Mouse (Mus musculus) forebrain, embryonic 15.5 days (tissue): ENCODE measurements at regions not wholly inside any gene's neighbourhood (a gene's known extent, or its start where the extent isn't known, plus 50 kb on each side); places are given as distances from the start of the nearest gene placed in this dataset.

Experiments used
- ATAC-seq: fragments of 200-750 bp; cut with Nextera tagmentation; replicated peaks from 2 replicates; pipeline ENCODE4 v1.8.0; 2017; ENCODE audit warnings: mild to moderate bottlenecking, moderate TSS enrichment, moderate library complexity
- H3K27ac ChIP-seq: fragments of 300-500 bp; sonication (generic); replicated peaks from 2 replicates; pipeline ENCODE4 v1.5.1; 2015; ENCODE audit warnings: mild to moderate bottlenecking, inconsistent platforms
- H3K27me3 ChIP-seq: fragments of 300-500 bp; sonication (generic); 2 replicates; pipeline ENCODE4 v1.6.1; 2015; ENCODE audit warnings: inconsistent platforms
- H3K36me3 ChIP-seq: fragments of 300-500 bp; sonication (generic); 2 replicates; pipeline ENCODE4 v1.6.1; 2015; ENCODE audit warnings: mild to moderate bottlenecking, inconsistent platforms
- H3K4me1 ChIP-seq: fragments of 300-500 bp; sonication (generic); 2 replicates; pipeline ENCODE4 v1.6.1; 2015; ENCODE audit warnings: inconsistent platforms
- H3K4me2 ChIP-seq: fragments of 300-500 bp; sonication (generic); replicated peaks from 2 replicates; pipeline ENCODE4 v1.6.1; 2015; ENCODE audit warnings: mild to moderate bottlenecking, inconsistent platforms
- H3K4me3 ChIP-seq: fragments of 300-500 bp; sonication (generic); 2 replicates; pipeline ENCODE4 v1.5.1; 2015; ENCODE audit warnings: mild to moderate bottlenecking, inconsistent platforms
- H3K9ac ChIP-seq: fragments of 300-500 bp; sonication (generic); replicated peaks from 2 replicates; pipeline ENCODE4 v1.6.1; 2015; ENCODE audit warnings: mild to moderate bottlenecking, inconsistent platforms
- H3K9me3 ChIP-seq: fragments of 300-500 bp; sonication (generic); 2 replicates; pipeline ENCODE4 v1.6.1; 2016; ENCODE audit warnings: inconsistent platforms
- WGBS: fragments of 180-500 bp; shearing (Covaris S2); methylation state at CpG from one replicate; pipeline ENCODE4 v1.1.7; 2015; ENCODE audit warnings: mixed read lengths; 5-methylcytosine and 5-hydroxymethylcytosine counted together

DNA sequence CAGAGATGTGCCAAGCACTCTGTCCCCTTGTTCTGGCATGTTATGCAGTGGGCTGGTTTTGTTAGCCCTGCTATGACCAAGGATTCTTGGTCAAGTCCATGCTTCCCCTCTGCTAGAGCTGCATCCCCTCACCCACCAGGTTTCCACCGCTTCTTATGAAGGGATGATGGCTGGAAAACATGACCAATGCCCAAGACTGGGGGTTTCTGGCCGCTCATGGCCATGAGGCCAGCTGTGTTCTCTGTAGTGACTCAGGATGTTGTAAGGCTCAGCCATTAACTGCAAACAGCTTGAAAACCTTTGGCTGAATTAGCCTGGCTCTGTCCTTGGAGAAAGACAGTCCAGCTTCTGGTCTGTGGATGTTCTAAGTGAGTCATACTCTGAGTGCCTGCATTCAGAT, 236.5 kb downstream of the Gm7361 start:
- Histone ChIP-seq H3K4me3 (no peak overlapping the region), H3K4me2 (no peak overlapping the region), H3K27me3 (no peaks in the 10 kb centered on the region), H3K4me1 (no peaks in the 10 kb centered on the region), H3K27ac (no peak overlapping the region), H3K9ac (no peak overlapping the region), H3K9me3 (no peaks in the 10 kb centered on the region), H3K36me3 (no peaks in the 10 kb centered on the region)
- ATAC-seq: no peak
- WGBS: 96% methylated on average over 2 of the region's 2 CpGs

DNA sequence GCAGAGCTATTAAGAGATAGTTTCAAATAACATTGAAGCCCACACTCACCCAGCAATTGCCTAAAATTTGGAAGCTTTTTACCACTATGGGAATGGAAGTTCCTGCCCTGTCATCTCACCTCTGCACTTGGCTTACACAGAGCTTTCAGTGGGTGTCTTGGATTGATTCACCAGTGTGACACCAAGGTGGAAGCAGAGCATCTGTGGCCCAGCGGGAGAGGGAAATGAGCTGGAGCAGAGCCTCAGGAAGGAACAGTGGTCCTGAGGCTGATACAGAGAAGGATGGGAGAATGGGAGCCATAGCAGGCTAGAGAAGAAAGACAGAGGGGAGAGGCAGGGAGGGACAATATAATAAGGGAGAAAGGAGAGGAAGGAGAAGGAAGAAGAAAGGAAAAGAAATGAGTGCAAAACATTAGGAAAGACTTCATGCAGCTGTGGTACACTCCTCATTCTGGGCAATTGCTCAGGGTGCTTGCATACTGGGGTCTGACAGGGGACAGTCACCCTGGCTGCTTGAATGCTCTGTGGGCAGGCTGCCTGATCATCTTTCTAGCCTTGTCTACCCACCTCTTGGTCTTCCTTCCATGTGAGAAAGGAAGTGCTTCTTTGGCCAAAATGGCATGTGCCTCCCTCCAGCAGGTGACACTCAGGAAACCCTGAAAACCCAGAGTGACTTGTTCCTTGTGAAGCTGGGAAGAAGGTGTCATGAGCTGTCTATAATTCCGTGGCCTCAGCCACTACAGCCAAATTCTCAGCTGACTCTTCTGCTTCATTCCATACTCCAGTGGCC, 240.3 kb downstream of the Gm7361 start:
- WGBS: 73% methylated on average over 2 of the region's 2 CpGs
- H3K4me3 ChIP-seq: no peak overlapping the region
- no peak overlapping the region for H3K27ac ChIP-seq
- H3K27me3 ChIP-seq: no peaks in the 10 kb centered on the region
- ATAC-seq: no peak
- no peak overlapping the region for H3K4me2 ChIP-seq
- no peaks in the 10 kb centered on the region for H3K9me3 ChIP-seq
- H3K4me1 ChIP-seq: no peaks in the 10 kb centered on the region
- H3K36me3 ChIP-seq: no peaks in the 10 kb centered on the region
- no peak overlapping the region for H3K9ac ChIP-seq

GRCm38 (mm10) chr5:26509525-26510168, 252.2 kb downstream of the Gm7361 start:
- Histone ChIP-seq H3K27ac (no peak overlapping the region), H3K4me1 (no peaks in the 10 kb centered on the region), H3K36me3 (no peaks in the 10 kb centered on the region), H3K27me3 (no peaks in the 10 kb centered on the region), H3K4me3 (no peak overlapping the region), H3K4me2 (no peak overlapping the region), H3K9me3 (no peaks in the 10 kb centered on the region), H3K9ac (no peak overlapping the region)
- 85% methylated on average over 1 of the region's 1 CpGs for WGBS
- ATAC-seq: no peak

GRCm38 (mm10) chr5:26513039-26513955, 255.8 kb downstream of the Gm7361 start:
- WGBS: 33% methylated on average over 5 of the region's 5 CpGs
- Histone ChIP-seq H3K4me1 (no peaks in the 10 kb centered on the region), H3K36me3 (no peaks in the 10 kb centered on the region), H3K9me3 (no peaks in the 10 kb centered on the region), H3K4me2 (no peak overlapping the region), H3K9ac (no peak overlapping the region), H3K27ac (no peak overlapping the region), H3K27me3 (no peaks in the 10 kb centered on the region), H3K4me3 (no peak overlapping the region)
- ATAC-seq: no peak

DNA sequence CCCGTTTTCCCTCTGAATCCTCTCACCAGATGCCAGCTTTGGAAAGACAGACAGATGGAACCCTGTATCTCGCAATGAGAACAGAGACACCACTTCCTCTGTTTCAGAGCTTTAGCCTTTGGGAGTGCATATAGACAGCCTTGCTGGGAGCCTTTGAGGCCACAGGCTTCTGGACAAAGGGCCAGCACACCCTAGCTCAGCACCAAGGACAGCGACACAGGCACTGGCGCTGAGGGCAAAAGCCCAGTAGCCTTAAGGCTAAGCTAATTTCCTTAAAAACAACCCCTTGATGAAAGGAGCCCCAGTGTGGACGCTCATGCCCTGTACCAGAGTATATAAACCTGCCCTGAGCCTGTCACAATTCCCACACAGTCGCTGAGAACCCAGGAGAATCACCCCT, 278.1 kb downstream of the Gm7361 start:
- no peak overlapping the region for H3K4me2 ChIP-seq
- no peak overlapping the region for H3K9ac ChIP-seq
- H3K27ac ChIP-seq: no peak overlapping the region
- H3K4me3 ChIP-seq: no peak overlapping the region
- WGBS: 33% methylated on average over 6 of the region's 6 CpGs
- ATAC-seq: no peak
- H3K27me3 ChIP-seq: no peaks in the 10 kb centered on the region
- no peaks in the 10 kb centered on the region for H3K36me3 ChIP-seq
- no peaks in the 10 kb centered on the region for H3K9me3 ChIP-seq
- H3K4me1 ChIP-seq: no peaks in the 10 kb centered on the region

GRCm38 (mm10) chr5:26563291-26563690, 253.7 kb upstream of the Dpp6 start:
- ATAC-seq: no peak
- H3K4me3 ChIP-seq: no peak overlapping the region
- H3K9ac ChIP-seq: no peak overlapping the region
- H3K27ac ChIP-seq: no peak overlapping the region
- WGBS: 71% methylated on average over 1 of the region's 1 CpGs
- H3K4me1 ChIP-seq: no peaks in the 10 kb centered on the region
- H3K36me3 ChIP-seq: no peaks in the 10 kb centered on the region
- no peaks in the 10 kb centered on the region for H3K27me3 ChIP-seq
- H3K4me2 ChIP-seq: no peak overlapping the region
- no peaks in the 10 kb centered on the region for H3K9me3 ChIP-seq

DNA sequence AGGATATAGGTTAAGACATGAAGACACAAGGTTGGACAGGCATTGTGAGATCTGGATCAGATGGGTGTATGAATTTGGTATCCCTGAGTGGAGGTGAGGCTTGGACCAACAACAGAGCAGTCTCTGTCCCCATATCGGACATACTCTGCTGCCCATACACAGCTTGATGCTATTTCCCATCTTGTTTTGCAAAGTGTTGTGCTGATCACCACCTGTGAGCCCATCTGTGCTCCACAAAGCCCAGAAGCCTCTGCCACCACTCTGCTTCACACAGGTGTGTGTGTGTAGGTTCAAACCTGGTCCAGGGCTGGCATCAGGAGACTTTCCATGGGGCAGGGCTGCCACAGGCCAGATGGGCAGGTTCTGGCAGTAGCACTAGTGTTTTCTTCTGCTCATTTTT, 252.9 kb upstream of the Dpp6 start:
- Histone ChIP-seq H3K4me3 (no peak overlapping the region), H3K4me2 (no peak overlapping the region), H3K9me3 (no peaks in the 10 kb centered on the region), H3K36me3 (no peaks in the 10 kb centered on the region), H3K9ac (no peak overlapping the region), H3K27me3 (no peaks in the 10 kb centered on the region), H3K4me1 (no peaks in the 10 kb centered on the region), H3K27ac (no peak overlapping the region)
- no peak for ATAC-seq
- 80% methylated on average over 1 of the region's 1 CpGs for WGBS

DNA sequence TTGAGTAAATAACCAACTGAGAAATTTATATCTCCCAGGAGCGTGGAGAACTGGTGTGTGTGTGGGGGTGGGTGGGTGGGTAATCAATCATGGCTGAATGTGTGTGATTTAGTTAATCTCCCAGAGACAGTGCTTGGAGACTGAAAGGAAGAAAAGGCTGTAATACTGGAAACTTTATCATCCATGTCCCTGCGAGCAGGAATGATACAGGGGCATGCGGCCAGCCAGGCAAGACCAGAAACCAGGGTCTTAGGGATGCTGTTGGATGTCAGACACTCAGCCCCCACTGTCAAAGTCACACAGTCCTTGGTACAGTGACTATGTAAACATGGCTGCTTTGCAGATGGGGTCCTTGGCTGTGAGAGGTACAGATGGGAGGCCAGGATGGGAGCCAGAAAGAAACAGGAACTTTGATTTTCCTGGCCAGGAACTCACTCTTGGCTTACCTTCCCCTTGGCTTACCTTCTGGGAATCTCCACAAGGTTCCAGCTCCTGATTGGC, 244.3 kb upstream of the Dpp6 start:
- H3K36me3 ChIP-seq: no peaks in the 10 kb centered on the region
- no peak overlapping the region for H3K4me3 ChIP-seq
- no peaks in the 10 kb centered on the region for H3K9me3 ChIP-seq
- ATAC-seq: no peak
- H3K4me2 ChIP-seq: no peak overlapping the region
- no peak overlapping the region for H3K27ac ChIP-seq
- no peaks in the 10 kb centered on the region for H3K4me1 ChIP-seq
- no peaks in the 10 kb centered on the region for H3K27me3 ChIP-seq
- WGBS: 87% methylated on average over 3 of the region's 3 CpGs
- H3K9ac ChIP-seq: no peak overlapping the region

DNA sequence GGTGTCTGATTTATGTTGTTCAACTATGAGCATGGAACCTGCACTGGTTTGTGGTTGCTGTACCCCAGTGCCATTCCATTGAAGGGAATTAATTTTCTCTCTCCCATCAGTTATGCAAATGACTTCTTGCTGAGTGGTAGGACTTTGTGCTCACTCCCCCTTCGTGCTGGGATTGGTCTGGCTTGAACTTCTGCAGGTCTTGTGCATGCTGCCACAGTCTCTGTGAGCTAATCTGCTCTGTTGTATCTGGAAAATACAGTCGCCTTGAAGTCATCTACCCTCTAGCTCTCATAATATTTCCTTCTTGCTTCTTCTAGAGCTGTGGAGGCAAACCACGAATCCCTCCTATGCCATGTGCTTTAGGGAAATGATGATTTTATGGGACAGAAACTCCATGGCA, 243.6 kb upstream of the Dpp6 start:
- Histone ChIP-seq H3K27me3 (no peaks in the 10 kb centered on the region), H3K9ac (no peak overlapping the region)

DNA sequence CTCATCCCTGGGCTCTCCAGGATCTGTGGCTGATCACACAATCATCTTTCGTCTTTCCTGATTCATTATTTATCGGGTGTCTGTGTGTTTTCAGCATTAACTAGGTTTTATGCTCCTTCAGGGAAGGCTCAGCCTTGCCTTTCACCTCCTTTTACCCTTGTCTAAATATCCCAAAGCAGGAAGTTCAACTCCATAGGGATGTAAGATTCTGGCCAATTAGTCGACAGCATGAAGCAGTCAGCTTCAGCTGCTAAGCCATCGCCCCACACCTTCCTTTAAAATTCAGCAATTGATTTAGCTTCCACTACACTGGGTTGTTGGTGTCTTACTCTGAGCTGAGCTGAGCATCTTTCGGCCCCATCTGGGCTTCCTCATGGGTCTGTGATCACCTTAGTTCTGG, 230.9 kb upstream of the Dpp6 start:
- Histone ChIP-seq H3K4me3 (no peak overlapping the region), H3K27me3 (no peaks in the 10 kb centered on the region), H3K4me1 (no peaks in the 10 kb centered on the region), H3K9me3 (no peaks in the 10 kb centered on the region), H3K4me2 (no peak overlapping the region), H3K27ac (no peak overlapping the region), H3K9ac (no peak overlapping the region), H3K36me3 (no peaks in the 10 kb centered on the region)
- no peak for ATAC-seq
- WGBS: 87% methylated on average over 5 of the region's 5 CpGs

More for the DNA sequence above, 243.6 kb upstream of the Dpp6 start:
- WGBS: 69% methylated on average over 3 of the region's 3 CpGs
- no peaks in the 10 kb centered on the region for H3K4me1 ChIP-seq
- H3K36me3 ChIP-seq: no peaks in the 10 kb centered on the region
- H3K4me3 ChIP-seq: no peak overlapping the region
- H3K9me3 ChIP-seq: no peaks in the 10 kb centered on the region
- no peak for ATAC-seq
- no peak overlapping the region for H3K27ac ChIP-seq
- H3K4me2 ChIP-seq: no peak overlapping the region

GRCm38 (mm10) chr5:26590886-26591285, 226.1 kb upstream of the Dpp6 start:
- Histone ChIP-seq H3K4me2 (no peak overlapping the region), H3K27me3 (no peaks in the 10 kb centered on the region), H3K4me1 (no peaks in the 10 kb centered on the region), H3K9ac (no peak overlapping the region), H3K36me3 (no peaks in the 10 kb centered on the region), H3K9me3 (no peaks in the 10 kb centered on the region), H3K27ac (no peak overlapping the region), H3K4me3 (no peak overlapping the region)
- ATAC-seq: no peak
- 86% methylated on average over 6 of the region's 6 CpGs for WGBS

GRCm38 (mm10) chr5:26592341-26592740, 224.7 kb upstream of the Dpp6 start:
- 62% methylated on average over 3 of the region's 3 CpGs for WGBS

More at GRCm38 (mm10) chr5:26592341-26592740, 224.7 kb upstream of the Dpp6 start:
- H3K36me3 ChIP-seq: no peaks in the 10 kb centered on the region
- no peak for ATAC-seq
- no peaks in the 10 kb centered on the region for H3K27me3 ChIP-seq
- H3K4me3 ChIP-seq: no peak overlapping the region
- no peaks in the 10 kb centered on the region for H3K9me3 ChIP-seq
- H3K27ac ChIP-seq: no peak overlapping the region
- no peaks in the 10 kb centered on the region for H3K4me1 ChIP-seq
- H3K4me2 ChIP-seq: no peak overlapping the region
- no peak overlapping the region for H3K9ac ChIP-seq
